Mouse (Mus musculus) kidney, adult 18-20 months (tissue): ENCODE data around the gene Olfr243.
"Not testable (repeated sequence)": the region's sequence is repeated elsewhere in the genome, so short reads cannot be mapped to it uniquely, and the experiment has no call there.

Source experiments
- DNase-seq: peaks from one replicate; pipeline ENCODE4 v3.0.0; 2021

Olfr243 gene

DNA sequence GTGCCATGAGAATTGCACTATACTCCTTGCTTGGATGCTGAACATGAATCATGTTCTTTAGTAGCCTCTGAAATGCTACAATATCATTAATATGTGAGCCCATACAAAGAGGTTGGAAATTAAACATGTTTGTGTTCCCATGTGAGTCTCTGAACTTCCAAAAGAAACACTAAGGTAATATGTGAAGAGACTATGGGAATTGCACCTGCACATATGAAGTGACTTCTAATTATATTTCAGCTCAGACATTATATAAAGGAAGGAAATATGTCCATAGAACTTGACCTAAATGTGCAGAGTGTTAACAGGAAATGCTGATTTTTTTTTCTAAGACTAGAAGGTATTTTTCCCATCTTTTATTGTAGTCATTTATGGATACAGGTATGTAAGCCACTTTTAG lies at the start of gene Olfr243:
TSS of gene Olfr243 (plus strand) at position 301 of the 400 bp plus-strand sequence.
- no peak for DNase-seq

DNA sequence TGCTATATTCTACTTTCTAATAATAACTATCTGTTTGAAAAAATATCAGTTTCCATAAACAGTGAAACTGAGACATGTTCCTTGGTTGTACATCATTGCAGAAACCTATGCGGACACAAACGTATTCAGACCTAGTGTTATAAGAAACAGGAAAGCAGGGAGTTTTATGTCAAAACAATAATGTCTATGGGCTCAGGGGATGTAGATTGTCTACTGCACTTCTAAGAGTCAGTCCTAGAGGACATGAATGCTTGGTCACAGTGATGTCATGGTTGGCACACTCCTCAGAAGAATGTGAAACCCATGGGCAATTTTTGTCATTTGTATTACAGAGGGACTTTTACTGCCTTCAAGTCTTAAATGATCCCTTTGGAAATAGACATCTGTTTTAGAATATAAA lies 43.4 kb upstream of the Olfr243 start, which contains the start of gene Olfr624:
TSS of gene Olfr624 (minus strand) at position 101 of the 400 bp plus-strand sequence.
- DNase-seq = no peak

DNA sequence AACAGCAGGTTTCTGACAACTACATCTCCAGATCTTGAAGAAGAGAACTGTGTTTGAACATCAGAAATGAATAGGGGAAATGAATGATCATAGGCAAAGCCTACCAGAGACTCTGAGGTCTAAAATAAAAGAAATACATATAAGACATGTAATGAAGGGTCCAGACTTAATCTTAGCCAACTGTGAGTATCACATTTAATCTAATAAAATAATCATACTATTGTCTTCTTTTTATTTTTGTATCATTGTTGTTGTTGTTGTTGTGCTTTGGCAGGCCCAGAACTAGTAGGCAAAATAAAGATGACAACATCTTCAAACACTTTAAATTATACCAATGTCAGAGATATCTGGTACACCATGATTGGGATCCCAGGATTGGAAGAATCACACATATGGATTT lies 32.1 kb upstream of the Olfr243 start, which contains the start of gene Olfr625-ps1:
TSS of gene Olfr625-ps1 (plus strand) at position 301 of the 400 bp plus-strand sequence.
- DNase-seq = no peak

DNA sequence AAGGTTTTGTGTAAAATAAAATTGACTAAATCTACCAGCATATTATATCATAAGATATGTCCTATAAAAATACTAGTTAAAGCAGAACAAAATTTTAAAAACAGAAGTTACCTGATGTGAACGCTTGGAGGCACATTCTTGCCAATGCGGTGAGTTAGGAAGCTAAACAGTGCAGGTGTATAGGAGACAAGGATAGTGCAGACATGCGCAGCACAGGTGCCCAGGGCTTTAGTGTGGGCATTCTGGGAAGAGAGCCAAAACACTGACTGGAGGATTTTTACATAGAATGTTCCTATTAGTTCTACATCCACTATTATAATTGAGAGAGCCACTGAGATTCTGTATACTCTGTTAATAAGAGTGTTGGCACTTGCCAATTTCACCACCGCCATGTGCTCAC lies 15.0 kb upstream of the Olfr243 start:
- no peak for DNase-seq

DNA sequence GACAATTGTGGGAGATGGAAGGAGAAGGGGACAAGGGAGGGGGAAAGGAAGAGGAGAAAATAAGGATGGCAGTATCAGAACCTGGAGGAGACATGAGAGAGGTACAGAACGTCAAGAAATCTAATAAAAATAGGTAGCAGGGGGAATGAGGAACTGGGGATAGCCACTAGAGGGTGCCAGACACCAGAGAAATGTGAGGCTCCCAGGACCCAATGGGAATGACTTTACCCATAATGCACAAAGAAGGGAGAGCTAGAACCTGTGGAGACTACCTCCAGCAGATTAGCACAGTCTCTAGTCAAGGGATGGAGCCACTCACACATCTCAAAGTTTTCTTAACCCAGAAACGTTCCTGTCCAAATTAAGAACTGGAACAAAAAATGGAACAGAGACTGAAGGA lies 2.4 kb upstream of the Olfr243 start:
- no peak for DNase-seq

DNA sequence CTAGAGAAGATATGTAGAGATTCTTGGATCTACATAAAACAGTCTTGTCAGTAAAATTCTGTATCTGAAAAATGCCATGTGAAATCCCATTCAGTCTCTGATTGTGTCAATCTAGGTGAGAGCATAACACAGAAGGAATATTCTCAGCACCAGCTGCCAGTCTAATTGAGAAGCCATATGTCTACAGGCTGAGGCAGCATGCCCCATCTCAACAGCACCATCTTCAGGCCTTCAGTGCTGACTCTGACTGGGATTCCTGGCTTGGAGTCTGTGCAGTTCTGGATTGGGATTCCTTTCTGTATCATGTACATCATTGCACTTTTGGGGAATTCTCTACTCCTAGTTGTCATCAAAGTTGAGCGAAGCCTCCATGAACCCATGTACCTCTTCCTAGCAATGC lies 1.9 kb downstream of the Olfr243 start:
- not testable (repeated sequence) for DNase-seq

DNA sequence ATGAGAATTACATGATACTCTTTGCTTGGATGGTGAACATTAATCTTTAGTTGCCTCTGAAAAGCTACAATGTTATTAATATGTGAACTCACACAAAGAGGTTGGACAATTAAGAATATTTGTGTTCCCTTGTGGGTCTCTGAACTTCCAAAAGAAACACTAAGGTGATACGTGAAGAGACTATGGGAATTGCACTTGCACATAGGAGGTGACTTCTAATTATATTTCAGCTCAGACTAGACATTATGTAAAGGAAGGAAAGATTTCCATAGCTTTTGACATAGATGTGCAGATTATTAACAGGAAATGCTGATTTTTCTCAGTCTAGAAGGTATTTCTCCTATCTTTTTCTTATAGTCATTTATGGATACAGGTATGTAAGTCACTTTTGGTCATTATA lies 15.6 kb downstream of the Olfr243 start, which contains the start of gene Olfr628:
TSS of gene Olfr628 (plus strand) at position 301 of the 400 bp plus-strand sequence.
- DNase-seq = no peak

DNA sequence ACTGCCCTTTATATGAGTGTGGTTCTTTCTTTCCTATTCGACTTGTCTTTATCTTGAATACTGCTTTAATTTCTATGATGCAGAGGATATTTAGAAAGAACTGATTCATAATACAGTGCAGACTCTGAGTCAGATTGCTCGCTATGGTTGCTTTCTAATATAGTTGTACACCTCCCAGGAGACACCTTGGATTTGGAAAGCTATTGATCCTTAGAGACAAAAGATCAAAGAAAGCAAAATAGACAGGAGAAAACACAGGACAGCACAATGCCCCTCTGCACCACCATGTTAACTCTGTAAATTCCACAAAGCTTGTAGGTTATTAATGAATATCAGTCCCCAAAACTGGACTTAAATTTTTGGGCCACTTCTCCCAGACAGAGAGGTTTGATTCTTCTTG lies 30.4 kb downstream of the Olfr243 start, which contains the start of gene Olfr629:
TSS of gene Olfr629 (minus strand) at position 101 of the 400 bp plus-strand sequence.
- DNase-seq = no peak

DNA sequence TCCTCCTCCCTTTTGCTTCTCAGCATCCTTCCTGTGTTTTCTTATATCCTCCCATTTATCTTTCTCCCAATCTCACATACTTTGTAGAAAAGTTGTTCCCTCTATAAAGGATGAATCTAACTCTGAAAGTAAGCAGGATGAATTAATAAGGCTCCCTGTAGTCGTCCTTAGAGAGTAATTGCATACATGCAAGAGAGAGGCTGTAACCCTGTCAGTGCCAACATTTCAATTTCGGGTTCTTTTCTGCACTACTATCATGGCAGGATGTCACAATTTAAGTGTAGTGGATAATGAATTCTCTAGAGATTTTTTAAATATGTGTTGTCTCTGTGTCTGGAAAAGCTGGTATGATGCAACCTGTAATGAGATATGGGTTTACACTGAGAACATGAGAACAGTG lies 42.8 kb downstream of the Olfr243 start, which contains the start of gene Olfr630:
TSS of gene Olfr630 (minus strand) at position 101 of the 400 bp plus-strand sequence.
- no peak for DNase-seq

DNA sequence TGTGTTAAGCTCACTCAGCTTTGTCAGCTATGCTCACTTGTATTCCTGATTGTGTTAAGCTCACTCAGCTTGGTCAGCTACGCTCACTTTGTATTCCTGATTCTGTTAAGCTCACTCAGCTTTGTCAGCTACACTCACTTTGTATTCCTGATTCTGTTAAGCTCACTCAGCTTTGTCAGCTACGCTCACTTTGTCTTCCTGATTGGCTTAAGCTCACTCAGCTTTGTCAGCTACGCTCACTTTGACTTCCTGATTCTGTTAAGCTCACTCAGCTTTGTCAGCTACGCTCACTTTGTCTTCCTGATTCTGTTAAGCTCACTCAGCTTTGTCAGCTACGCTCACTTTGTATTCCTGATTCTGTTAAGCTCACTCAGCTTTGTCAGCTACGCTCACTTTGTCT lies 47.7 kb downstream of the Olfr243 start:
- not testable (repeated sequence) for DNase-seq

DNA sequence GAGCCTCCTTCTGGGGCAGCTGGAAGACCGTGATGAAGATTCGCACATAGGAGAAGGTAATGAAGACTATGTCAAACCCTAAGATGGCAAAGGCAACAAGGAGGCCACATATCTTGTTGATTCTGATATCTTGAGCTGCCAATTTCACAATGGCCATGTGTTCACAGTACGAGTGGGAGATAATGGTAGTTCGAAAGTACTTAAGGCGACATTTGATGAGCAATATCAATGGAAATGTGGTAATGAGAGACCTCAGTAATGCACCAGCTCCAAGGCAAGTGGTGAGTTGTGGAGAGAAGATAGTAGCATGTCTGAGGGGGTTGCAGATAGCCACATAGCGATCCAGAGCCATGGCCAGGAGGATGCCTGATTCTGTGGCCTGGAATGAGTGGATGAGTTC lies 53.2 kb downstream of the Olfr243 start:
- not testable (repeated sequence) for DNase-seq
